In genomic region chr5:3486579-3487282, GRCm38 (mm10) we compare ENCODE assay signal across 27 mouse cellular contexts. TPM values are rescaled to one million over a fixed set of nuclear protein-coding genes. Genes with fewer than 3 reads are reported as not detected.
A peak's percentile ranks its signal among the peaks of the same experiment; 100 is the strongest.
DNase-seq lines count a peak whose midpoint lies in the region; ATAC-seq lines count a peak whose summit lies in the region.
"Had no signal": no experiment of that assay in that cellular context is flagged by ENCODE, and none has a peak within 500 bp of the region (broad histone marks: within the 10 kb centered on the region; RNA-seq: fewer than 3 reads in every experiment).

No protein-coding gene starts in this region.

- no peak overlapping the region for H3K4me2 ChIP-seq in kidney, embryonic 16.5 days (replicated peaks; ENCODE audit: low read depth, low read length)
- H3K4me2 ChIP-seq in midbrain, embryonic 11.5 days = no peak overlapping the region
- no peak overlapping the region for H3K4me2 ChIP-seq in midbrain, embryonic 14.5 days (ENCODE audit: low read length)
- H3K4me2 ChIP-seq: embryonic facial prominence, embryonic 15.5 days; forebrain, embryonic 12.5 days; heart, embryonic 12.5 days; hindbrain, embryonic 14.5 days; limb, embryonic 13.5 days; liver, embryonic 11.5 days; midbrain, embryonic 12.5 days; neural tube, embryonic 13.5 days had no signal

- 0 out of 2 replicates have a peak, but pooled peaks cover 4% of the 10 kb centered on the region for H3K4me1 ChIP-seq in kidney, embryonic 16.5 days (ENCODE audit: insufficient read depth, low read length)
- no peaks in the 10 kb centered on the region for H3K4me1 ChIP-seq in midbrain, embryonic 11.5 days (ENCODE audit: control insufficient read depth, insufficient read depth, low read length)
- H3K4me1 ChIP-seq in midbrain, embryonic 14.5 days (ENCODE audit: control insufficient read depth, insufficient read depth, low read length) = no peaks in the 10 kb centered on the region
- H3K4me1 ChIP-seq: forebrain, embryonic 12.5 days; midbrain, embryonic 12.5 days had no signal

- H3K27ac ChIP-seq in kidney, embryonic 16.5 days (ENCODE audit: low read length) = peak overlapping the region; percentile 1; the same call in 1 of the 2 replicates
- H3K27ac ChIP-seq in midbrain, embryonic 11.5 days (ENCODE audit: low read depth, low read length) = no peak overlapping the region
- no peak overlapping the region for H3K27ac ChIP-seq in midbrain, embryonic 14.5 days (replicated peaks; ENCODE audit: low read depth, low read length)
- H3K27ac ChIP-seq: embryonic facial prominence, embryonic 15.5 days; forebrain, embryonic 12.5 days; hindbrain, embryonic 14.5 days; limb, embryonic 13.5 days; midbrain, embryonic 12.5 days; neural tube, embryonic 13.5 days had no signal

- no peak overlapping the region for H3K4me3 ChIP-seq in kidney, embryonic 16.5 days (ENCODE audit: low read length)
- no peak overlapping the region for H3K4me3 ChIP-seq in midbrain, embryonic 11.5 days (ENCODE audit: low read depth, low read length)
- H3K4me3 ChIP-seq in midbrain, embryonic 14.5 days (replicated peaks; ENCODE audit: low read depth, low read length) = no peak overlapping the region
- H3K4me3 ChIP-seq: embryonic facial prominence, embryonic 15.5 days; forebrain, embryonic 12.5 days; heart, embryonic 12.5 days; limb, embryonic 13.5 days; midbrain, embryonic 12.5 days; neural tube, embryonic 13.5 days had no signal

- H3K27me3 ChIP-seq in kidney, embryonic 16.5 days (ENCODE audit: insufficient read depth, low read length) = no peaks in the 10 kb centered on the region
- no peaks in the 10 kb centered on the region for H3K27me3 ChIP-seq in midbrain, embryonic 11.5 days (ENCODE audit: control insufficient read depth, insufficient read depth, low read length)
- no peaks in the 10 kb centered on the region for H3K27me3 ChIP-seq in midbrain, embryonic 14.5 days (ENCODE audit: control insufficient read depth, insufficient read depth, low read length)
- H3K27me3 ChIP-seq: embryonic facial prominence, embryonic 15.5 days; forebrain, embryonic 12.5 days; heart, embryonic 12.5 days; limb, embryonic 13.5 days; midbrain, embryonic 12.5 days; neural tube, embryonic 13.5 days; Patski had no signal

- no peak overlapping the region for H3K9ac ChIP-seq in kidney, embryonic 16.5 days (replicated peaks; ENCODE audit: low read length)
- no peak overlapping the region for H3K9ac ChIP-seq in midbrain, embryonic 11.5 days (ENCODE audit: low read length)
- no peak overlapping the region for H3K9ac ChIP-seq in midbrain, embryonic 14.5 days (replicated peaks; ENCODE audit: low read length)
- H3K9ac ChIP-seq: embryonic facial prominence, embryonic 15.5 days; forebrain, embryonic 12.5 days; forebrain, postnatal 0 days; heart, embryonic 12.5 days; hindbrain, embryonic 14.5 days; limb, embryonic 13.5 days; midbrain, embryonic 12.5 days; neural tube, embryonic 13.5 days had no signal

- peak; percentile 47 for DNase-seq in embryo, embryonic 10 days (ENCODE audit: low spot score)
- DNase-seq in embryo, embryonic 9.5 days (ENCODE audit: extremely low spot score) = no peak
- DNase-seq in kidney, adult 9 months = no peak
- DNase-seq in midbrain, embryonic 11.5 days (ENCODE audit: low spot score, missing footprints) = peak; percentile 59
- DNase-seq in midbrain, embryonic 14.5 days = no peak
- DNase-seq in thymus, adult 18-20 months = no peak
- DNase-seq: adrenal gland, postnatal 10 days; cerebellum, adult 8-10 months; cerebellum, postnatal 25 days; forebrain, postnatal 0 days; gastrocnemius, postnatal 14 days; kidney, adult 18-20 months; kidney, postnatal 36 days; lung, postnatal 14 days; right cerebral cortex, postnatal 4 days had no signal

- 51% methylated on average over 7 of the region's 7 CpGs for WGBS in kidney, embryonic 16.5 days
- 77% methylated on average over 7 of the region's 7 CpGs for WGBS in midbrain, embryonic 11.5 days
- 84% methylated on average over 7 of the region's 7 CpGs for WGBS in midbrain, embryonic 14.5 days

- no peaks in the 10 kb centered on the region for H3K9me3 ChIP-seq in kidney, embryonic 16.5 days (ENCODE audit: low read length)
- no peaks in the 10 kb centered on the region for H3K9me3 ChIP-seq in midbrain, embryonic 11.5 days (ENCODE audit: control insufficient read depth, low read length)
- no peaks in the 10 kb centered on the region for H3K9me3 ChIP-seq in midbrain, embryonic 14.5 days (ENCODE audit: control insufficient read depth, low read length)
- H3K9me3 ChIP-seq: embryonic facial prominence, embryonic 15.5 days; forebrain, embryonic 12.5 days; G1E; heart, embryonic 12.5 days; limb, embryonic 13.5 days; midbrain, embryonic 12.5 days; neural tube, embryonic 13.5 days had no signal

- peaks cover 4% of the 10 kb centered on the region; the same call in 1 of the 2 replicates for H3K36me3 ChIP-seq in kidney, embryonic 16.5 days (ENCODE audit: insufficient read depth, low read length)
- no peaks in the 10 kb centered on the region for H3K36me3 ChIP-seq in midbrain, embryonic 11.5 days (ENCODE audit: control insufficient read depth, insufficient read depth, low read length)
- H3K36me3 ChIP-seq in midbrain, embryonic 14.5 days (ENCODE audit: control insufficient read depth, insufficient read depth, low read length) = no peaks in the 10 kb centered on the region
- H3K36me3 ChIP-seq: forebrain, embryonic 12.5 days; midbrain, embryonic 12.5 days; neural tube, embryonic 13.5 days had no signal

- peak; percentile 57 for ATAC-seq in kidney, embryonic 16.5 days (ENCODE audit: low FRiP score, low TSS enrichment)
- no peak for ATAC-seq in midbrain, embryonic 11.5 days (ENCODE audit: low FRiP score)
- ATAC-seq in midbrain, embryonic 14.5 days (ENCODE audit: low FRiP score, low TSS enrichment) = no peak
- ATAC-seq: forebrain, postnatal 0 days; inflammation-experienced regulatory T-cells, adult 6 months; Patski had no signal

RNA-seq across cellular contexts. Expression of gene Fam133b, which starts 56.9 kb away (rescaled TPM):
- 25.2 and 29.3 TPM in 2 replicates for polyA plus RNA-seq in kidney, embryonic 16.5 days (2015; fragmentation: Nextera tagmentation; extraction: Ambion mirVana)
- polyA plus RNA-seq in midbrain, embryonic 11.5 days (2014; fragmentation: Nextera tagmentation; extraction: Ambion mirVana) = 43.0 and 47.3 TPM in 2 replicates
- 25.7 and 29.0 TPM in 2 replicates for polyA plus RNA-seq in midbrain, embryonic 14.5 days (2014; fragmentation: Nextera tagmentation; extraction: Ambion mirVana)

Comparison
In these comparisons a context has a peak if more than half of its experiments do, and no peak if none do; other contexts are left out.
1. DNase-seq: peak in embryo, embryonic 10 days (single experiment) and midbrain, embryonic 11.5 days (single experiment); none in embryo, embryonic 9.5 days (single experiment), kidney, adult 9 months (single experiment), midbrain, embryonic 14.5 days (single experiment) and thymus, adult 18-20 months (0 of 2).